Mouse (Mus musculus) hindbrain, embryonic 11.5 days (tissue): Measurements from ENCODE around the gene Exd2. TPM values are rescaled to one million over a fixed set of nuclear protein-coding genes. Genes with fewer than 3 reads are reported as not detected.

Experiments used
- ATAC-seq: fragments of 200-750 bp; cut with Nextera tagmentation; 2 replicates; pipeline ENCODE4 v1.8.0; 2017; ENCODE audit warnings: mild to moderate bottlenecking, moderate TSS enrichment, moderate library complexity; ENCODE audit not compliant: low FRiP score
- DNase-seq: peaks from one replicate; pipeline ENCODE4 v3.0.0-alpha.2; 2015; ENCODE audit warnings: low spot score
- H3K27ac ChIP-seq: fragments of 300-500 bp; sonication (generic); 2 replicates; pipeline ENCODE4 v1.5.1; 2014; ENCODE audit warnings: mild to moderate bottlenecking, low read depth, low read length
- H3K27me3 ChIP-seq: fragments of 300-500 bp; sonication (generic); 2 replicates; pipeline ENCODE4 v1.6.1; 2014; ENCODE audit warnings: mild to moderate bottlenecking, low read length, moderate library complexity, mixed read lengths; ENCODE audit not compliant: control insufficient read depth, insufficient read depth
- H3K36me3 ChIP-seq: fragments of 300-500 bp; sonication (generic); 2 replicates; pipeline ENCODE4 v1.6.1; 2014; ENCODE audit warnings: mild to moderate bottlenecking, low read length, moderate library complexity, mixed read lengths; ENCODE audit not compliant: control insufficient read depth, insufficient read depth
- H3K4me1 ChIP-seq: fragments of 300-500 bp; sonication (generic); replicated peaks from 2 replicates; pipeline ENCODE4 v1.6.1; 2014; ENCODE audit warnings: low read length, mixed read lengths; ENCODE audit not compliant: control insufficient read depth, insufficient read depth
- H3K4me2 ChIP-seq: fragments of 300-500 bp; sonication (generic); replicated peaks from 2 replicates; pipeline ENCODE4 v1.6.1; 2014; ENCODE audit warnings: mild to moderate bottlenecking, low read depth, low read length
- H3K4me3 ChIP-seq: fragments of 300-500 bp; sonication (generic); 2 replicates; pipeline ENCODE4 v1.5.1; 2014; ENCODE audit warnings: low read depth, low read length
- H3K9ac ChIP-seq: fragments of 300-500 bp; sonication (generic); 2 replicates; pipeline ENCODE4 v1.6.1; 2014; ENCODE audit warnings: low read depth, low read length
- H3K9me3 ChIP-seq: fragments of 300-500 bp; sonication (generic); 2 replicates; pipeline ENCODE4 v1.6.1; 2016; ENCODE audit warnings: low read length; ENCODE audit not compliant: control insufficient read depth
- WGBS: fragments of 180-500 bp; shearing (Covaris S2); extraction: QIAGEN DNeasy Blood & Tissue Kit; methylation state at CpG from one replicate; pipeline ENCODE4 v1.1.7; 2014; 5-methylcytosine and 5-hydroxymethylcytosine counted together
- polyA plus RNA-seq: library from polyadenylated mRNA; unstranded; fragments of >200 nt; fragmentation: Nextera tagmentation; extraction: Ambion mirVana; gene quantifications from 2 replicates; pipeline ENCODE4 v1.2.1, GENCODE M21; 2014

Exd2 gene
- polyA plus RNA-seq = 41.3 and 46.3 TPM in 2 replicates

DNA sequence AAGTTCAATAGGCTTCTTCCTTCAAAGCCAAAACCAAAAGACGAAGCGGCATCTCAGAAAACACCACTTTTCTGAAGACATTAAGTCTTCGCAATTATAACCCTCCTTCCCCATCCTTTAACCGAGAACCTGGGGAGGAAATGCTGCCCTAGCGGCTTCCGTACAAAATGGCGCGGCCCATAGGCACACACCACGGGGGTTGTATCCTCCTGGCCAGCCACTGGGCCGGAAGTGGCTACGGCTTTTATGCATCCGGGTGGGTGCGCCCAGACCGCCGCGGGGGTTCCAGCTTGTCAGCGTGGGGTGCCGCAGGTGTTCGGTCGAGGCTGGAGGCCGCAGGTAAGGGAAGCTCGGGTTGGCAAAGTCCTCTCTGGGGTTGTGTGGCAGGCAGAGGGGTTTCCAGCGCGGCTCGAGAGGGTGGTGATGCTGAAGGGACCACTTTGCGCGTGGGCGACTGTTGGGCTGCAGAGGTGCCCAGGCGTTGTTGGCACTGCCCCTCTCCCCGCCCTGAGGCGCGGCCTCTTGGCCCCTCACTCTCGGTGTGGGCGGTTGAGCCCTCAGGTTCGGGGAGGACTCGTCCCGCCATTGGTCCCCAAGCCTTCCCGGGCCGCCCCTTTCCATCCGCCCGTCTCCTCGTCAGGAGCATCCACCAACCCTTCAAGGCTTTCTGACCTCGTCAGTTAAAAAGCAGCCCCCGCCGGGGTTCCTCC, at the start of gene Exd2:
Exd2 (plus strand) TSS at position 154 of the 710 bp plus-strand sequence.
- Histone ChIP-seq H3K4me2 (peak within 1 kb of the TSS; percentile 83), H3K4me1 (no peaks in the 10 kb centered on the region), H3K9ac (peak within 1 kb of the TSS; percentile 88), H3K9me3 (no peaks in the 10 kb centered on the region), H3K36me3 (no peaks in the 10 kb centered on the region), H3K4me3 (peak within 1 kb of the TSS; percentile 86), H3K27ac (peak within 1 kb of the TSS; percentile 62), H3K27me3 (no peaks in the 10 kb centered on the region)
- peak; percentile 87 for DNase-seq
- under 1% methylated on average over 43 of the region's 45 CpGs for WGBS
- peak; percentile 96 for ATAC-seq

DNA sequence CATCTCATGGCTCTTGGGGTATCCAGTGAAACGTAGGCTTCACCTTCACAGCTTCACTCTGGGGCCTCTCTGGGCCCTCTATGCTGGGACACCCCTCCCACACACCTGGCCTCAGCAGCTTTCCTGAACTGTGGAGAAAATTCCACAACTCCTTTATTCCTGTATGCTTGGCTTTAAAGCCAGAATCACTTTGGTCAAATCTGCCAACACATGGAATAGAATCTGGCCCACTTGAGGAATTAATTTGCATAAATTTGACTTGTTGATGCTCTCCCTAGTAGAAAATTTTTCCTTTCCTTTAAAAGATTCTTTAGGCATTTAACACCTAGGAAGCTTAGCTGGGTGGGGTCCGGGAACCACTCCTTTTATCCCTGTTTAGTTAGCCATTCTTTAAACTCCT, 47.8 kb upstream of the Exd2 start:
- H3K9ac ChIP-seq = no peak overlapping the region
- H3K27ac ChIP-seq = no peak overlapping the region
- no peak overlapping the region for H3K4me3 ChIP-seq
- no peaks in the 10 kb centered on the region for H3K27me3 ChIP-seq
- DNase-seq (no peak), ATAC-seq (no peak)
- H3K9me3 ChIP-seq = no peaks in the 10 kb centered on the region
- no peak overlapping the region for H3K4me2 ChIP-seq
- no peaks in the 10 kb centered on the region; the same call in 1 of the 2 replicates for H3K36me3 ChIP-seq
- no peaks in the 10 kb centered on the region for H3K4me1 ChIP-seq
- 87% methylated on average over 2 of the region's 2 CpGs for whole genome bisulfite sequencing

DNA sequence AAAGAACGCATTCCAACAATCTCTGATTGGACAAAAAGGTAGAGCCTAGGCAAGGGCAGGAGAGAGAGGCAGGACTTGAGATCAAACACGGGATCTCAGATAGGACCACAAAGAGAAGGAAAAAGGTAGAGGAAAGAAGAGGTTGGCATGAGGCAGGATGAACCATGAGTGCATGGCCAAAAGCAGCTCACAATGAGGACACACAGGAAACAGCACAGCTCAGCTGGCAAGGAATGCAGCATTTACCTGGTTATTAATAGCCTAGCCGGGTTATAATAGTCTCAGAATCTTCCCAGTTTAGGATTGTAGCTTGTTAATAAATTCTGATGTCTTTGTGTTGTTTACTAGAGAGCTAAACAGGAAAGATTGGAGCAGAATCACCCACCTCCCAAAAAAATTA, 35.2 kb upstream of the Exd2 start:
- Histone ChIP-seq H3K27me3 (no peaks in the 10 kb centered on the region), H3K4me2 (no peak overlapping the region), H3K27ac (no peak overlapping the region), H3K36me3 (no peaks in the 10 kb centered on the region), H3K4me1 (no peaks in the 10 kb centered on the region), H3K4me3 (no peak overlapping the region), H3K9ac (no peak overlapping the region), H3K9me3 (no peaks in the 10 kb centered on the region)
- WGBS = 95% methylated on average over 3 of the region's 3 CpGs
- DNase-seq (no peak), ATAC-seq (no peak)

DNA sequence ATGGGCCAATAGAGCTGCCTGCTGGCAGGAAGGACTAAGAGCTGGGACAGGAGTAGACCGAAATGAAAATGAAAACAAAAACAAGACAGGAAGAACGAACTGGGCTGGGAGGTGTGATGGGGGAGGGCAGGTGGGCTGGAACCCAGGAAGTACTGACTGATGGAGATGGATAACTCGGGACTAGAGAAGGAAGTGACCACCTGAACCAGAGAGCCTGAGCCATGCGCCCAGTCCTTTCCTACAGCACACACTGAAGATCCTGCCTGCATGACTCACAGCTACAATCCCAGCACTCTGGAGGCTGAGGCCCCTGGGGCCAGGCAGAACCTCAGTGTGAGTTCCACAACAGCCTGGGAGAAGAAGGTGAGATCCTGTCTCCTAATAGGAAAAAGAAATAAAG, 29.6 kb upstream of the Exd2 start:
- Histone ChIP-seq H3K27ac (no peak overlapping the region), H3K27me3 (no peaks in the 10 kb centered on the region), H3K4me1 (0 out of 2 replicates have a peak, but pooled peaks cover 3% of the 10 kb centered on the region), H3K36me3 (no peaks in the 10 kb centered on the region), H3K4me3 (no peak overlapping the region), H3K9ac (no peak overlapping the region), H3K9me3 (no peaks in the 10 kb centered on the region), H3K4me2 (no peak overlapping the region)
- 69% methylated on average over 4 of the region's 4 CpGs for WGBS
- DNase-seq (no peak), ATAC-seq (no peak)

DNA sequence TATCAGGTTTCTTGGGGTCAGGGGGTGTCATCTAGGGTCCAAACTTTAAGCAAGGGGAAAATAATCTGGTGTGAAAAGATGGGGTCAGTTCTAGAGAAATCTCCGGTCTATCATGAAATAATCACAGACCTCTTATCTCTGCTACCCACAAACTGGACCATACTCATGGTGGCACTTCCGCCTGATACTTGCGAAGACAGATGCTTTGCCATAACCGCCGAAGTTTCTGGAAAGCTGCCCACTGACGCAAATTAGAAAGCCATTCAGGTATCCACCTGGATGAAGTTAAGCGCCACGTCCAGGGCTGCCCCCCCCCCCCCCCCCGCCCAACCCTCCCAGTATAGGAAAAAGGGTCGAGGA, 28.3 kb upstream of the Exd2 start:
- Histone ChIP-seq H3K4me1 (0 out of 2 replicates have a peak, but pooled peaks cover 3% of the 10 kb centered on the region), H3K9me3 (no peaks in the 10 kb centered on the region), H3K4me3 (peak overlapping the region; percentile 91), H3K36me3 (no peaks in the 10 kb centered on the region), H3K9ac (peak overlapping the region; percentile 93), H3K4me2 (peak overlapping the region; percentile 66), H3K27me3 (no peaks in the 10 kb centered on the region), H3K27ac (peak overlapping the region; percentile 98)
- 10% methylated on average over 7 of the region's 10 CpGs for WGBS
- ATAC-seq (0 out of 2 replicates have a peak, but pooled peaks have one; percentile 0), DNase-seq (no peak)

DNA sequence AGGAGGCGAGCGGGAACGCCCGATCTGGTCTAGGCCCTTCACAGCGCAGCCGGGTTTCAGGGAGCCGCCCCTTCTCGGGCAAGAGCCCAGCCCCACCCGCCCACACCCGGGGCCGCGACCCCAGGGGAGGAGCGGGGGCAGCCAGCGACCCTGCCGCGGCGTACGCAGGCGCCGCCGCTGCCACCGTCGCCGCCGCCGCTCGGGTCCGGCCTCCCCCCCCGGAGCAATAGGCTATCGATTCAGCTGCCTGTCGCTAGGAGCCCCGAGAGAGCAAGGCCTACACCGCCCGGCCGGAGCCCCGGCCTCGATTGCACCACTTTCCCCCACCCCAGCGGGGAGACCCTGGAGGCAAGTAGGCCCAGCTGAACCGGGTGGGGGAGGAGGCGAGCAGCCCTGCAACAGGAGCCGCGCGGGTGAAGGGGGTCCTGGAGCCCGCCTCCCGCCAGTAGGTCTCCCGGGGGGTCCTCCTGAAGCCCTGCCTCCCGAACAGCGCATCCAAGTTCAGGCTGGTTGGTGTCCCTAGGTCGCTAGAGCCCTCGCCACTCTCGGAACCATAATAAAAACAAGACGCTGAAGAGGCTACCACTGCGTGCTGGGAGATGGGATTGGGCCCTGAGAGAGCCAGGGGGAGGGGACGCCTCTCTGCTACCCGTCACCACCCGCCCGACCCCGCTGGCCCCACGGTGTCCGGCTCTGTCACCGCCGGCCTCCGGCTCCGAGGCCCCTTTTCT, 27.8 kb upstream of the Exd2 start:
- H3K4me3 ChIP-seq = peak overlapping the region; percentile 91
- no peaks in the 10 kb centered on the region for H3K36me3 ChIP-seq

DNA sequence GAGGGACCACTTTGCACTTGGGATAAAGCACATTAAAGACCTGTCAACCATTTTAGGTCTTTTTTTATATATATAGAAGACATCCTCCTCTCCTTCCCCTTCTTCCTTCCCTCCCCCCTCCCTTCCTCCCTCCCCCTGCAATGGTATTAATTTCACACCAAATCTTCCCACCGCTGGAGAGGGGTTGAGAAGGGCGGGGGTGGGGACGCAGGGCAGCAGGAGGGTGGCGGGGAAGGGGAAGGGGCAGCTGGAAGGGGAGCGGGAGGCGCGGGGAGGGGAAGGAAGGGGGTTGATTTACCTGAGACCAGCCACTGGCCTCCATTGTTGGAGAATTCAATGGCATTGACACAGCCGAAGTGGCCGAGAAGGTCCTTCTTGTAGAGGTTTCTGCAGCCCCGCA, 27.0 kb upstream of the Exd2 start:
- Histone ChIP-seq H3K9ac (peak overlapping the region; percentile 93), H3K4me3 (peak overlapping the region; percentile 91), H3K27ac (peak overlapping the region; percentile 98), H3K9me3 (no peaks in the 10 kb centered on the region), H3K4me1 (0 out of 2 replicates have a peak, but pooled peaks cover 3% of the 10 kb centered on the region), H3K4me2 (peak overlapping the region; percentile 66), H3K27me3 (no peaks in the 10 kb centered on the region), H3K36me3 (no peaks in the 10 kb centered on the region)
- no peak for DNase-seq
- ATAC-seq = no peak; the same call in 1 of the 2 replicates
- WGBS = 0% methylated on average over 6 of the region's 10 CpGs

More for the DNA sequence above, 27.8 kb upstream of the Exd2 start:
- Histone ChIP-seq H3K27ac (peak overlapping the region; percentile 98), H3K9ac (peak overlapping the region; percentile 93), H3K9me3 (no peaks in the 10 kb centered on the region), H3K4me2 (peak overlapping the region; percentile 66), H3K27me3 (no peaks in the 10 kb centered on the region), H3K4me1 (0 out of 2 replicates have a peak, but pooled peaks cover 3% of the 10 kb centered on the region)
- peak; percentile 75 for ATAC-seq
- under 1% methylated on average over 20 of the region's 64 CpGs for WGBS
- peak; percentile 85 for DNase-seq

DNA sequence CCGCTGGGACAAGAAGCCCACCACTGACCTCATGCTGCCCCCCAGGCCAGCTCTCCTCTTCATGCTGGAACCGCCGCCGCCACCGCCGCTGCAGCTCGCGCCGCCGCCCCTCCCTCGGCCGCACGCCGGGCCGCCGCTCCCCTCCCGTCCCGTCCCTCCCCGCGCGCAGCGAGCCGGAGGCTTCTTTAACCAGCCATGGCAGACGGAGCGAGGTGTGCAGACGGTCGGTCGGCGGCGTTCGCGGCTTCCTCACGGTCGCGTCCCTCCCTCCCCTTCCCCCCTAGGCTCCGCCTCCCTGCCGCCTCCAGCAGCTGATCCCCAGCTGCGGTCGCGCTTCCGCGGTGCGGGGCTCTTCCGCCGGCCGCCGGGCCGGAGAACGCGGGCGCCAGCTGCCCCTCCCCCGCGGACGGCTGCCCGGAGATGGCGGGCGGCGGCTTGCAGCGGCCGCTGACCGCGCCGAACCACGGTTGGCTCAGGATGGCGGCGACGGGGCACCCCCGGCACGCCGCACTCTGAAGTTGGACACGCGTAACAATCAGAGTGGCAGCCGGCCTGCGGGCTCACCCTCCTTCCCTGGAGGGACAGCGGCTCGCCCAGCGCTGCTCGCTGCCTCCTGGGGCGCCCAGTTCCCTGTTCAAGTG, 26.4 kb upstream of the Exd2 start, which contains the start of gene Dcaf5:
Dcaf5 (minus strand) TSS at position 266 of the 641 bp plus-strand sequence.
- Histone ChIP-seq H3K36me3 (no peaks in the 10 kb centered on the region), H3K9ac (peak within 1 kb of the TSS; percentile 93), H3K27me3 (no peaks in the 10 kb centered on the region), H3K4me1 (0 out of 2 replicates have a peak, but pooled peaks cover 3% of the 10 kb centered on the region), H3K27ac (peak within 1 kb of the TSS; percentile 98), H3K4me2 (peak within 1 kb of the TSS; percentile 66), H3K9me3 (no peaks in the 10 kb centered on the region), H3K4me3 (peak within 1 kb of the TSS; percentile 91)
- under 1% methylated on average over 40 of the region's 79 CpGs for WGBS
- DNase-seq (peak; percentile 87), ATAC-seq (peak; percentile 88)
